18 mouse cellular contexts compared by ENCODE assay signal in genomic region chr8:119783579-119783978, GRCm38 (mm10). TPM values are rescaled to one million over a fixed set of nuclear protein-coding genes. Genes with fewer than 3 reads are reported as not detected.
DNase-seq lines count a peak whose midpoint lies in the region; ATAC-seq and TF ChIP-seq lines count a peak whose summit lies in the region.
"Had no signal": no experiment of that assay in that cellular context is flagged by ENCODE, and none has a peak within 500 bp of the region (broad histone marks: within the 10 kb centered on the region; RNA-seq: fewer than 3 reads in every experiment).

No protein-coding gene starts in this region.

- TF ChIP-seq EP300 in liver, postnatal 0 days (IDR thresholded peaks at IDR 0.05; ENCODE audit: low read depth): no peak

- no peak overlapping the region for H3K4me2 ChIP-seq in midbrain, embryonic 15.5 days
- H3K4me2 ChIP-seq in liver, postnatal 0 days (ENCODE audit: low read depth, low read length): peak overlapping the region; percentile 13
- H3K4me2 ChIP-seq: forebrain, embryonic 13.5 days; heart, embryonic 11.5 days; intestine, embryonic 15.5 days; limb, embryonic 15.5 days; neural tube, embryonic 13.5 days had no signal

- ATAC-seq in midbrain, embryonic 15.5 days (replicated peaks): no peak
- no peak for ATAC-seq in liver, postnatal 0 days
- ATAC-seq: forebrain, embryonic 13.5 days; intestine, embryonic 15.5 days; lung, postnatal 0 days had no signal

- DNase-seq in heart, embryonic 10.5 days (ENCODE audit: low spot score): no peak
- DNase-seq in heart, postnatal 36 days: no peak
- no peak for DNase-seq in midbrain, embryonic 10.5 days (ENCODE audit: low spot score)
- DNase-seq in CD4-positive, CD25-positive, alpha-beta regulatory T cell, adult 2 months (ENCODE audit: low read depth, low spot score): peak; percentile 47
- no peak for DNase-seq in liver, postnatal 0 days
- DNase-seq in lung, adult 18-20 months: no peak
- DNase-seq in MN1 (ENCODE audit: low spot score): no peak
- DNase-seq: cerebellum, postnatal 14 days; embryo, embryonic 11 days; gastrocnemius, postnatal 25 days; kidney, postnatal 4 days had no signal

- peak overlapping the region; percentile 75; the same call in 1 of the 2 replicates for H3K27ac ChIP-seq in heart, embryonic 10.5 days
- peak overlapping the region; percentile 68 for H3K27ac ChIP-seq in midbrain, embryonic 10.5 days (replicated peaks)
- no peak overlapping the region for H3K27ac ChIP-seq in midbrain, embryonic 15.5 days
- H3K27ac ChIP-seq in liver, postnatal 0 days (ENCODE audit: low read depth): peak overlapping the region; percentile 60
- H3K27ac ChIP-seq: forebrain, embryonic 13.5 days; intestine, embryonic 15.5 days; limb, embryonic 15.5 days; neural tube, embryonic 13.5 days had no signal

- no peak overlapping the region for H3K9ac ChIP-seq in midbrain, embryonic 15.5 days
- H3K9ac ChIP-seq in liver, postnatal 0 days (replicated peaks): no peak overlapping the region
- H3K9ac ChIP-seq: intestine, embryonic 15.5 days; limb, embryonic 15.5 days; neural tube, embryonic 13.5 days had no signal

- H3K4me3 ChIP-seq in heart, embryonic 10.5 days: no peak overlapping the region
- no peak overlapping the region for H3K4me3 ChIP-seq in midbrain, embryonic 10.5 days
- H3K4me3 ChIP-seq in midbrain, embryonic 15.5 days: no peak overlapping the region
- H3K4me3 ChIP-seq in liver, postnatal 0 days (ENCODE audit: low read depth, low read length): no peak overlapping the region
- H3K4me3 ChIP-seq: forebrain, embryonic 13.5 days; intestine, embryonic 15.5 days; limb, embryonic 15.5 days; neural tube, embryonic 13.5 days had no signal

- H3K9me3 ChIP-seq in heart, embryonic 10.5 days: no peaks in the 10 kb centered on the region
- H3K9me3 ChIP-seq in midbrain, embryonic 10.5 days (replicated peaks): no peaks in the 10 kb centered on the region
- H3K9me3 ChIP-seq in midbrain, embryonic 15.5 days: no peaks in the 10 kb centered on the region
- H3K9me3 ChIP-seq in liver, postnatal 0 days (ENCODE audit: low read length): no peaks in the 10 kb centered on the region
- H3K9me3 ChIP-seq: forebrain, embryonic 13.5 days; intestine, embryonic 15.5 days; limb, embryonic 15.5 days; neural tube, embryonic 13.5 days had no signal

- no peaks in the 10 kb centered on the region for H3K36me3 ChIP-seq in heart, embryonic 10.5 days
- no peaks in the 10 kb centered on the region for H3K36me3 ChIP-seq in midbrain, embryonic 10.5 days
- H3K36me3 ChIP-seq in midbrain, embryonic 15.5 days (replicated peaks): no peaks in the 10 kb centered on the region
- H3K36me3 ChIP-seq in liver, postnatal 0 days (replicated peaks; ENCODE audit: insufficient read depth, low read length): no peaks in the 10 kb centered on the region
- H3K36me3 ChIP-seq: intestine, embryonic 15.5 days; limb, embryonic 15.5 days; neural tube, embryonic 13.5 days had no signal

- peaks cover 38% of the 10 kb centered on the region for H3K27me3 ChIP-seq in heart, embryonic 10.5 days (ENCODE audit: insufficient read depth, poor library complexity, severe bottlenecking)
- H3K27me3 ChIP-seq in midbrain, embryonic 10.5 days (ENCODE audit: low read depth, poor library complexity, severe bottlenecking): no peaks in the 10 kb centered on the region; the same call in 1 of the 2 replicates
- no peaks in the 10 kb centered on the region for H3K27me3 ChIP-seq in midbrain, embryonic 15.5 days (replicated peaks)
- H3K27me3 ChIP-seq in liver, postnatal 0 days (ENCODE audit: insufficient read depth, low read length): no peaks in the 10 kb centered on the region
- H3K27me3 ChIP-seq: forebrain, embryonic 13.5 days; intestine, embryonic 15.5 days; limb, embryonic 15.5 days; neural tube, embryonic 13.5 days had no signal

- intact Hi-C loops in heart, postnatal 36 days (cut with DNase I): loop anchor here (5.0 kb wide), 1 partner anchor 289 kb away; no protein-coding TSS in a partner anchor

- peaks cover 38% of the 10 kb centered on the region for H3K4me1 ChIP-seq in heart, embryonic 10.5 days
- H3K4me1 ChIP-seq in midbrain, embryonic 10.5 days: peaks cover 65% of the 10 kb centered on the region
- H3K4me1 ChIP-seq in midbrain, embryonic 15.5 days: peaks cover 13% of the 10 kb centered on the region
- peaks cover 6% of the 10 kb centered on the region for H3K4me1 ChIP-seq in liver, postnatal 0 days (ENCODE audit: insufficient read depth)

- 54% methylated on average over 6 of the region's 6 CpGs for WGBS in heart, embryonic 10.5 days
- WGBS in midbrain, embryonic 10.5 days: 69% methylated on average over 6 of the region's 6 CpGs
- WGBS in midbrain, embryonic 15.5 days: 82% methylated on average over 6 of the region's 6 CpGs
- WGBS in liver, postnatal 0 days (ENCODE audit: insufficient replicate concordance): 46% methylated on average over 6 of the region's 6 CpGs

- no peak for TF ChIP-seq CTCF in liver, postnatal 0 days (IDR thresholded peaks at IDR 0.05; ENCODE audit: low read depth)

RNA-seq across cellular contexts. Expression of gene Tldc1, which starts 5.4 kb away (rescaled TPM):
- 14.5 and 19.8 TPM in 2 replicates for polyA plus RNA-seq in heart, embryonic 10.5 days (2016; fragmentation: Nextera tagmentation; extraction: Ambion mirVana)
- 10 to 100 TPM; 11.1 to 13.3 TPM for total RNA-seq in heart, postnatal 36 days (2021)
- 15.4 and 16.4 TPM in 2 replicates for polyA plus RNA-seq in midbrain, embryonic 10.5 days (2016; fragmentation: Nextera tagmentation; extraction: Ambion mirVana)
- polyA plus RNA-seq in midbrain, embryonic 15.5 days (2015; fragmentation: Nextera tagmentation; extraction: Ambion mirVana): 11.4 and 11.8 TPM in 2 replicates
- polyA plus RNA-seq in liver, postnatal 0 days (2015; fragmentation: Nextera tagmentation; extraction: Ambion mirVana): 4.3 and 4.6 TPM in 2 replicates

RNA-seq across cellular contexts. Expression of gene Cotl1, which starts 56.8 kb away (rescaled TPM):
- polyA plus RNA-seq in heart, embryonic 10.5 days (2016; fragmentation: Nextera tagmentation; extraction: Ambion mirVana): 55.7 and 62.0 TPM in 2 replicates
- total RNA-seq in heart, postnatal 36 days (2021): 10 to 100 TPM; 17.5 to 19.0 TPM
- 150 and 197 TPM in 2 replicates for polyA plus RNA-seq in midbrain, embryonic 10.5 days (2016; fragmentation: Nextera tagmentation; extraction: Ambion mirVana)
- polyA plus RNA-seq in midbrain, embryonic 15.5 days (2015; fragmentation: Nextera tagmentation; extraction: Ambion mirVana): 123 and 134 TPM in 2 replicates
- polyA plus RNA-seq in liver, postnatal 0 days (2015; fragmentation: Nextera tagmentation; extraction: Ambion mirVana): 28.5 and 28.8 TPM in 2 replicates
